Mouse (Mus musculus) frontal cortex, adult (tissue): ENCODE data around the gene Sec11a.
A peak's percentile ranks its signal among the peaks of the same experiment; 100 is the strongest.

Source experiments
- ATAC-seq: cut with Nextera tagmentation; 2 replicates; pipeline ENCODE4 v1.9.2; 2017; ENCODE audit warnings: mild to moderate bottlenecking, moderate library complexity, mixed read lengths; ENCODE audit not compliant: low TSS enrichment

Gene Sec11a

DNA sequence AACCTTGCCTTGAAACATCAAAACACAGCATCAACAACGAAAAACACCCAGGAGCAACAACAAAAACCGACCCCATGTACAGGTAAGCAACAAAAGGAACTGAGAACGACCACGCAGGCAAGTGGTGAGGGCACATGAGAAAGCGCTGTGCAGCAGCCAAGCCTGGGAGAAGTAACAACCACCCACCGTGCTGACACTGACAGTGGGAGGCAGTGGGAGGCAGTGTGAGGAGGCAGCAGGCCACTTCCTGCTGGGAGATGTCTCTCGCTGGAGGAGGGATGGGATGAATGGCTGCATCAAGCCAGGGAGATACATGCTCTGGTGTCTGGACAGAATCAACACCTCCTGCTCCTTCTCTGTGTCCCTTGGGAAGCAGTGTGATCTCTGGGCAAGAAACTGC, 50.4 kb downstream of the Sec11a start:
- ATAC-seq = peak; percentile 47; the same call in 1 of the 2 replicates

DNA sequence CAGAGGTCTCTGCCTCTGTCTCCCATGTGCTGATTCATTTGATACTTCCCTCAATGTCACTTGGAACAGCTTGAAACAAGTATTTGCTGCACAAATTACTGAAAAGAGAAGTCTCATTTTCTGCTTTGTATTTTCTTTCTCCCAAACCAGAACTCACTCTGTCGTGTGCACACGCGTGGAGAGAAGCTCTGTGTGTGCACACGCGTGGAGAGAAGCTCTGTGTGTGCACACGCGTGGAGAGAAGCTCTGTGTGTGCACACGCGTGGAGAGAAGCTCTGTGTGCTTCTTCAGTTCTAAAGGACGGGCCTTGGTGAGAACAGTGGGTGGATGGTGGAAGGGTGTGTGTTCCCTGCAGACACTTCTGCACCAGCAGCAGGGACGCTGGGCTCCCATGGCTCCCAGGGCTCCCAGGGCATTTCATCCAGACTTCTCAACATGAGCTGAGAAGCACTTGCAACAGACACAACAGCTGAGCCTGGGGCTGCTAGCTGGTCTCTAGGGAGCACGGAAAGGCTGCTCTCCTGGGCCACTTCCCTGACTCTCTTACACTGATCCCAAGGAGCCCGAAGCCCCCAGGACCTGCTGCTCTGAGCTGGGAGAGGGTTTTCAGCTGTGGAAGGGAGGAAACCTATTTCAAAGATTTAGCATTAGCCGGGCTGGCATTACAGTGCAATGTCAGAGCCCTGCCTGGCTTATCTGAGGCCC, 52.6 kb downstream of the Sec11a start:
- 0 out of 2 replicates have a peak, but pooled peaks have one; percentile 20 for ATAC-seq

DNA sequence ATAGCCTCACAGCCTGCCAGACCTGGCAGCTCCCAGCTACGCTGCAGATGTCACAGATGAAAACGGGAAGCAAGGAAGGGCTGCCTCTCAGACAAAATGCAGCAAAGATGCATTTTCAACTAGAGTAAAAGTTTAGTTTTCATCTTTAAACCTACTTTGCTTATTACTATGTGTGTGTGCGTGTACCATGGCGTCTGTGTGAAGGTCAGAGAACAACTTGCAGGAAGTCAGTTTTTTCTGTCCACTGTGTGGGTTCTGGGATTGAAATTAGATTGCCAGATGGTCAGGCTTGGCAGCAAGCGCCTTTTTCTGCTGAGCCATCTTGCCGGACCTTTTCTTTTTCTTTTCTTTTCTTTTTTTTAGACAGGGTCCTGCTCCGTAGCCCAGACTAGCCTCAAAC, 53.4 kb downstream of the Sec11a start:
- no peak for ATAC-seq

DNA sequence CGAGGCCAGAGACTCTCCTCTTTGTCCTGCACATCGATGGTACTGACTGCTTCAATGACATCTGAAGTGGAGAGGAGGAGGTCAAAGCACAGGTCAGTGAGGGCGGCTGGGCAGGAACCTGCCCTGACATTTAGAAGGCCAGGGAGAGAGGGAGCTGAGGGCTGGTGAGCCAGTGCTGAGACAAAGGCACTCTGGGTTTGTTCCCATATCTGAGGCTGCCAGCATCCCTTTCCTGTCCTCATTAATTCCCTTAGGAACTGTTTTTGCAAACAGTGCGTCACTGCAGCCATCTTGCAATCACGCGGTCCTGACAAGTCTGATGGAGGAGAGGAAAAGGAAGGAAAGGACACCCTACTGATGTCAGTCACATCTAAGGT, 53.8 kb downstream of the Sec11a start:
- ATAC-seq = no peak

DNA sequence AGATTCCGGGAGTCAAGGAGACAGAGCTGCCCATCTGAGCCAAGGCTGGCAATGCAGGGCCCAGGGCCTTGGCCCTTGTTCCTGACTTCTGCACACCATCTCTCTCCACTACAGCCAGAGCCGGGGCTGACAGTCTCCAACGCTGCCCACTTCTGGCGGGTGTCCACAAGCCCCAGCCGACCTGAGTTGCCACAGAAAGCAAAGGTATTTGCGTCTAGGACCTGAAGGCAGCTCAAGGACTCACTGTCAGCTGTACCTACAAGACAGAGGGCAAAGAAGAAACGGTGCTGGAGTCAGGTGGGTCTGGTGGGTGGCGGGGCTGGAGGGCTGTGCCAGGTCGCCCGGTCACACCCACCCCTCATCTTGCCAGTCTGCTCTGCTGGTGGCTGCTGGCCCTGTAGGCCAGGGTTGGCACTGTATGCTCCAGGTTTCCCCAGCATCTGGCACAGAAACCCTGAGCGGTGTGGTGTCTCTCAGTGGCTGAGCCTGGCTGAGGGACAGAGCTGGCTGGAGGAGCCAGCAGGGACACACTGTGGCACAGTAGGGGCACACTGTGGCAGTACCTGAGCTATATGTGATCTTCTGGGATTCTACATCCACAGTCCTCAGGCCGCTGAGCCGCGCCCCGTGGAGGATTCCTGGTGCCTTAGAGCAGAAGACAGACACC, 54.4 kb downstream of the Sec11a start:
- ATAC-seq = no peak

DNA sequence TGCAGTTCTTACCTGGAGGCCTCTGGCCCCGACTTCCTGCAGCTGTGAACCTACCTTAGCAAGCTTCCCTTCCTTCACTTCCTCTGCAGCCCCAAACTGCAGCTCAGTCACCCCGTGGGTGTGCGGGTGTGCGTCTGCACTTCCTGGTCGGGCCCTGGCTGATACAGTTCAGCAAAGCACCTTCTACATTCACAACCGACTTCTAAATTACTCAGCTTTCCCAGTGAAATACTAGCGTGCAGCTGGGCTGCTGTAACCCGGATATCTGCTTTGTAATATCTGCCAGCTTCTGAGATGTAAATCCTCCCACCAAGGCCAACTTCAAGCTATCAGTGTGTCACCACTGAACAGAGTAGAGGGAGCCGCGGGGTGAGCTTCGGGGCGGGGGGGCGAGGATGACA, 57.7 kb downstream of the Sec11a start:
- ATAC-seq = no peak

DNA sequence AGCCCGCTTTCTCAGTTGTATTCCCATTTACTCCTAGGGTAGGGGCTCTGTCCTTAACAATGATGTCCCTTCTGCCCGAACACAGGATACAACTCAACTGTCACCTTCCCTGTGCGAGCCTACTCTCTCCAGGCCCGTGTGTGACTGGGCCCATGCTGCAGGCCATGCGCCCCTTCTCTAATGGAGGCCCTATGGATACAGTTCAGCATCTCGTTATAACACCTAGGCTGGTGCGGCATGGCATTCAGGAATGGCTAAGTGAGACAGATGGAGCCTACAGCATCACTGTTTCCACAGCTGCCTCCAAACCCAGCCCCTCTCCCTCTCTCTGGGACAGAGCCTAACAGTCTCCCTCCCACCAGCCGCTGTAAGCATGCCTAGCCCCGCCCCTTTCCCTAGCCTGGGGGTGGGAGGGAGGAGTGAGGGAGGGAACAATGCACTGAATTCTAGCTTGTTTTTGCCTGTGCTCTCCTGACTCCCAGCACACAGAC, 58.5 kb downstream of the Sec11a start:
- peak; percentile 78 for ATAC-seq

DNA sequence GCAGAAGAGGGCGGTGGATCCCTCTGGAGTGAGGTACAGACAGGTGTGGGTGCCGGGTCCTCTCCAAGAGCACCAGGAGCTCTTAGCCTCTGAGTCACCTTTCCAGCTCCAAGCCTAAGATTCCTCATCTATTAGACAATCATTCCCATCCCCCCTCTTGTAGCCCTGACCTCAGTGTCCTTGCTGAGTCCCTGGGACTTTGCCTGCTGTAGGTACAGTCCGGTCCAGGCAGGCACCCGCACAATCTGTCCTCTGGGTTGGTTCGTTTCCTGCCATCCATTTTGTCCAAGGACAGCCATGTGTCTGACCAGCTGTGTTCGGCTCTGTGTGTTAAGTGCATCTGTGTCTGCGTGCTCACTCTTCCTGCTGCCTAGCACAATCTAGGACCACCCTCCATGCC, 59.0 kb downstream of the Sec11a start:
- ATAC-seq = no peak; the same call in 1 of the 2 replicates

DNA sequence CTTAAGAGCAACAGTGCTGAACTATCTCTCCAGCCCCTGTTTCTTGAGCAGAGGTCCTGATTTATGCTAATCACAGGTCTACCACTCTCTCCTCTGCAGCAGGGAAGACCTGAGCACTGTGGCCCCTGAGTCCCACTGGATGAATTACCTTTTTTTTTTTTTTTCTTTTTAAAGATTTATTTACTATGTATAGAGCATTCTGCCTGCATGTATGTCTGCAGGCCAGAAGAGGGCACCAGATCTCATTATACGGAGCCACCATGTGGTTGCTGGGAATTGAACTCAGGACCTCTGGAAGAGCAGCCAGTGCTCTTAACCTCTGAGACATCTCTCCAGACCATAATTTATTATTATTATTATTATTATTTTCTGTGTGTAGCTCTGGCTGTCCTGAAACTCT, 61.9 kb downstream of the Sec11a start:
- ATAC-seq = no peak

DNA sequence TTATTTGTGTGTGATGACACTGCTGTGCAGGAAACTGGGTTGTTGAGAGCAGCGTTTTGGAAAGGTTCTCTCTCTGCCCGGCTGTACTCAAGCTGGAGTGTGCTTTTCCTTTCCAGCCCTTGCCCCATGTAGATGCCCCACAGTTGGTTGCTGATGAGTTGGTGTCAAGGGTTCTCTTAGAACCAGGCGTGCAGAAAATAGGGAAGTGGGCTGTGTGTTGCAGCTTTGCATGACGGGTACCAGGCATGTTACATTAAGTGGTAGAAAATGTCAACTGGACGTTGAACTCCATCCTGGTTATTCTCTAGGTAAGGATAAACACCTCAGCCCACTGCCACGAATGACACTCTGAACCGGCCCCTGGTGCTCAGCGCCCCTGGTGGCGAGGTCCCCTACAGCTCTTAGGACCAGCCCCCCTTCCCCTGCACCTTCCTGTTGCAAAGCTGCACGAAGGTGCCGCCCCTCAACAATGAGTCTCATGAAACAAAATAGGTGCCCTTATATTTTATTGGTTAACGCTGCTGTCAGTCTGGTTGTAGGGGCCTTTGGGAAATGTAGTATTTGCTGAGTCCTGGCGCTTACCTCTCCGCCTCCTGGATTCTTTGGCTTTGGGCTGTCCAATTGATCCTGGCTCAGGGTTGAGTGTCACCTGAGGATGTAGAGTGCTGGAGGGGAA, 64.6 kb downstream of the Sec11a start:
- peak; percentile 97 for ATAC-seq

DNA sequence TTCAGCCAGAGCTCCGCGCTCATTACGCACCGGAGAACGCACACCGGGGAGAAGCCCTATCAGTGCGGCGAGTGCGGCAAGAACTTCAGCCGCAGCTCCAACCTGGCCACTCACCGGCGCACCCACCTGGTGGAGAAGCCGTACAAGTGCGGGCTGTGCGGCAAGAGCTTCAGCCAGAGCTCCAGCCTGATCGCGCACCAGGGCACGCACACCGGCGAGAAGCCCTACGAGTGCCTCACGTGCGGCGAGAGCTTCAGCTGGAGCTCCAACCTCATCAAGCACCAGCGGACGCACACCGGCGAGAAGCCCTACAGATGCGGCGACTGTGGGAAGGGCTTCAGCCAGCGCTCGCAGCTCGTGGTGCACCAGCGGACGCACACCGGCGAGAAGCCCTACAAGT, 71.9 kb downstream of the Sec11a start:
- ATAC-seq = no peak

DNA sequence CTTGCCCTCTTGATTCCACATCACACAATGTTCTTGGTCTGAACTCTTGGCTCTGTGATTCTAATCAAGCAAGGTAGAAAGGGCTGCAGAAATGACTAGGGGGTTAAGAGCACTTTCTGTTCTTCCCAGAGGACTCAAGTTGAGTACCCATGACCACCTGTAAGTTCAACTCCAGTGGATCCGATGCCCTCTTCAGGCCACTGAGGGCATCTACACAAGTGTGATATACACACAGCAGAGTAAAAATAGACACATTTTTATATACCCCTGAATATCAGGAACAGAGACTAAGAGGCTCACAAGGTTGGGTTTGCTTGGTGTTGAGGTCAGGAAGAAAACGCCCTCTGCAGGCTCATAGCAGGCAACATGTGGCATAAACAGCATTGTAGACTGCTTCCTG, 73.9 kb downstream of the Sec11a start:
- no peak for ATAC-seq

DNA sequence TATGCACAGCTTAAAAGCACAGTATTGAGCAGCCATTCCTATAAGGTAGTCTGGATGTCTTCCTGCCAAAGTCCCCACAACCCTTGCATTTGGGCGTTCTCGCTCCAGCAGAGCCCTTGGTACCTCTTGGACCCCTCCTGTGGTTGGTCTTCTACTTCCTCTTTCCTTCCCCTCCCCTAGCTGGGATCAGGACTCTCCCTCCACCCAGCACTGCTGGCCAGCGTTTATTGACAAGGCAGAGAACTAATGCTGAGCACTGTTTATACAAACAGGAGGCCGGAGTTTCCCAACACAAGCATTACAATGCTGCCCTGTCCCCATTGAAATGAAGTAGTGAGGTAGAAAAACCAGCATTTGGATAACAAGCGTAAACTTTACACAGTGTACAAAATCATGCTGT, 74.5 kb downstream of the Sec11a start:
- no peak for ATAC-seq

DNA sequence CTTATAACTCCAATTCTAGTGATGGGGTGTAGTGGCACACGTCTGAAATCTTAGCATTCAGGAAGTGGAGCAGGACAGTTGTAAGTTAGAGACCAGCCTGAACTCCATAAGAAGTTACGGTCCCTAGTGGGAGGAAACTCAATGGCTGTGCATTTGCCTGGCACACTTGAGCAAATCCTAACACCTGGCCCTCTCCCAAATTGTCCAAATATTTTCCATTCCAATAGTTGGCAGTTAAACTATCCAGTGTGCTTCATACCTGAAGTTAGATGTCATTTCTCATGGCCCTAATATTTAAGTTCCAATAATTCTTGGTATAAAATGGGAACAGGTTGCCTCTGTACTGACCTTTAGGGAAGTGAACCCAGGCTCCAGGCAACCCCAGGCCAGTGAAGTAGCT, 78.9 kb downstream of the Sec11a start:
- ATAC-seq = no peak

DNA sequence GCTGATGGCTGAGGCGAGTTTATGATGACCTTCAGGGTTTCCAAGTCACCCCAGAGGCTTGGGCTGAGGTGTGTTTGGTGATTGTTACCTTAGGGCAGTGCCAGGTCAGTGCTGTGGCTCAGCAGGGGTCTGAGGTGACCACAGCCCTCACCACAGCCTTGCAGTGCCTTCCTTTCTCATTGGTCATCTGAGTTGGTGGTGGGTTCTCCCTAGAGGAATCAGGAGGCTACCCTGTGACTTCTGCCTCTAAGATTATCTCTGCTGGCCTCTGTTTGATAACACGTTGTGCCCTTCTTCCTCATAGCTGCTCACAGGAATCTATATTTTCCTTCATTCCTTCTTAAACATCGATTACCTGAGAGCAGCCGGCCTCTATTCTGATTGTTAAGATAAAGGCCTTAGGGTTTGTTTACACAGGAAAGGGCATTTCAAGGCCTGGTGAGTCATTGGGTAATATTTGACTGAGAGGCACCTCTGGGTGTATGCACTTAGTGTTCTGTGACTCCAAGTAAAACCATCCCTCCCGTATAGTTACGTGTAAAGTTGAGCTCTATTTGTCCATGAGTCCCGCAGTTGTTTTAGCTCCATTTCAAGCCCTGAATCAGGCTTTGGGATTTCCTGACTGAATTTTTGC, 80.9 kb downstream of the Sec11a start:
- no peak for ATAC-seq

DNA sequence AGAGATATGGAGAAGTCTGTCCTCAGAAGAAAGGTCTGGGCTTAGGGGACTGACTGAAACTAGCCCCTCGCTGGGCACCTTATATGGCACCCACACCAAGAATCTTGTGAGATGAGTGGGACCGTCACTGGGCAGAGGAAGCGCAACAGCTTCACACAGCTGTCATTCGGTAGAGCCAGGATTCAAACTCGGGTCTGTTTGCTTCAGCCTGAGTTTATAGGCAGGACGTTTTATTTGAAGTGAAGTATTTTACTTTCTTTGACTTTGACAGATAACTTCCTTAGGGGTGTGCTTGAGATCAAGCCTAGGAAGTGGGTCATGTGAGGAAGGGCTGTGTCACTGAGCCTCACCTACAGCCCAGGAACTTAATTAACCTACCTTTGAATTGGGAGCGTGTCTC, 82.1 kb downstream of the Sec11a start:
- ATAC-seq = no peak

DNA sequence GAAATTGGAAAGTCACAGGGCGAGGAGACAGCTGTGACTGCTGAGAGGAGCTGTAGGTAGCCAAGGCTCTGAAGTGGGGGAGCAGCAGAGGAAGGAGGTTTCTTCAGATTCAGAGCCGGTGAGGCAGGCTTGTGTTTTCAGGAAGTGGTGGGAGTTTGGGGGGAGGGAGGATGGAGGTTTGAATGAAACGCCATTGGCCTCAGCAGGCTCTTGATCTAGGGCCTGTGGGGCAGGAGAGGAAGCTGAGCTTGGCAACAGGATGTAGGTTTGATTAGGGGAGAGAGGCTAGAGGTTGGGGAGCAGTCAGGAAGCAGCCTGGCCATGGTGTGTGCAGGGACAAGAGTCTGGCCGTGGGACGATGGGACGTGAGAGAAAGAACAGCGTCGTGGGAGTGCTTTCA, 82.7 kb downstream of the Sec11a start:
- ATAC-seq = peak; percentile 31; the same call in 1 of the 2 replicates

DNA sequence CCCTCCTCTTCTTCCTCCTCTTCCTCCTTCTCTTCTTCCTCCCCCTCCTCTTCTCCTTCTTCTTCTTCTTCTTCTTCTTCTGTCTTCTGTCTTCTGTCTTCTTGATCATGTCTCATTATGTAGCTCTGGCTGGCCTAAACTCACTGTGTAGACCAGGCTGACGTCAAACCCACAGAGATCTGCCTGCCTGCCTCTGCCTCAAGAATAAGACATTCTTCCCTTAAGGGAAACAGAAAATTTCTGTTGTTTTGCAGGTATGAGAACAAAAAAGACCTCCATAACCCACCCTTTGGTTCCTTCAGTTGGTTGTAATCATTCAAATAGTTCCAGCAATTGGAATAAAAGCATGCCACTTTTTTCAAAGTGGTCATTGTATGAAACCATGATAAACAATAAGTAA, 83.4 kb downstream of the Sec11a start:
- ATAC-seq = no peak

DNA sequence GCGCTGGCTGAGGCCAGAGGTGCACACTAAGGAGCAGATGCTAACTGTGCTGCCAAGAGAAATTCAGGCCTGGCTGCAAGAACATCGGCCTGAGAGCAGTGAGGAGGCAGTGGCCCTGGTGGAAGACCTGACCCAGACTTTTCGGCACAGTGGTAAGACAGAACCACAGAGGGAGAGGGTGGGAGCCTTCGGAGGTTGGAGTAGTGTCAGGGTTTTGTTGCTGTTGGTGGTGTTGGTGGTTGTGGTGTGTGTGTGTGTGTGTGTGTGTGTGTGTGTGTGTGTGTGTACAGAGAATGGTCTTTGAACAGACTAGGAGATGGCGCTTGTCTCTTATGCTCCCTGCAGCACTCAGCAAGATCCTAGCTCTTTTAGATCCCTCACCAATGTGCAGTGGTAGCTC, 84.1 kb downstream of the Sec11a start:
- ATAC-seq = no peak

DNA sequence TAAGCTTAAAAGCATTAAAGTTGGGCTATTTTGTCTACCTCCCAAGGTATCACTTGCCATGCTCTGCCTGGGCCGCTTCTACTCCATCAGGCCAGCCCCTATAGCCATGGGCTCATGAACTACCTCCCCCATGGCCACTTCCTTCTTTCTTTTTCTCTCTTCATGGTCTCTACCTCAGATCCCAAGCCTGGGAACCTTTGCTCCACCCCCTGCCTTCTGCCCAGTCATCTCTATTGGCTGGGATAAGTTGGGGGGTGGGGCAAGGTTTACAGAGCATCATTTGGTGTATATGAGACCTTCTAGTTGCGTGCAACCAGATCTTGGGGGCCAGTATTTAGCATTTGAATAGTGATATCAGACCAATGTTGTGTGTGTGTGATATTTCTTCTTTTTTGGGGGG, 85.1 kb downstream of the Sec11a start:
- ATAC-seq = no peak

DNA sequence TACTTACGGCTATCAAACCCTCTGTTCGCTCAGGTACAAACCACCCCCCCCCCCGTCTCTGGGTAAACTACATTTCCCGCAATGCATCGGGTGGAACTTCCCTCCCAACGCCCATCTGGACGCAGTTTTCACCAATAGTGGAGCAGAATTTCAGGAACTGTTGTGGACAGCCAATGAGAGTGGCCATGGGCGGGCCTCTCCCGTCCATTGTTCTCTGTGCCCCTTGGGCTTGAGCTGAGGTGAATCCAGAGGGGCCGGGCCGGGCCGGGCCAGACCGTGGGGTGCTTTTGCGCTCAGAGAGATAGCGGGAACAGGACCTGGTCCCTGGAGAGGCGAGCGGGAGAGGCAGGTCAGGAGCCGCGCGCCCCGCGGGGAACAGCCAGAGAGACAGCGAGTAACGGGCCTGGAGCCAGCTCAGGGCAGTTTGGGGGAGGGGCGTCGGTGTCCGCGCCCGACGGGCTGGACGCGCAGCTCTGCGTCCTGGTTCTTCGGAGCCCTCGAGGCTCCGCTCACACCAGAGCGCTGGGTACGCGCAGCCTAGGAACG, 86.8 kb downstream of the Sec11a start, which contains the start of gene Zscan2:
Zscan2 (plus strand) TSS at position 192 of the 546 bp plus-strand sequence.
- ATAC-seq = peak; percentile 95

DNA sequence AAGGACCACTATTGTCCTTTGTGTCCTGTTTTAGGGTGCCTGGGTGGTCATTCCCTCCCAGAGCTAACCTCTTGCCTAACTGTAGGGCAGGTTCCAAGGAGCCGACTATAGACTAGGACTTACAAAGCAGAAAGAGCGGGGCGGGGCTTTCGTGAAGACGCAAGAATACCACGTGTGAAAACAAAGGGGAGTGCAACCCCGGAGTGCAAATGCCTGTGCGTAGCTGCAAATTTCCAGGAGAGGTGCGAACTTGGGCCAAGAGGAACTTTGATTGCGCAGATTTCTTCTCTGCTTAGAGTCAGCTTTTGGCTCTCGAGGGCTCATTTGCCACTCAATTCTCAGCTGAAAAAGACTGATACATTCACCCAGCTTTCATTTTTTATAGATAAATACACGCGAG, 87.4 kb downstream of the Sec11a start:
- 0 out of 2 replicates have a peak, but pooled peaks have one; percentile 14 for ATAC-seq
